Mouse (Mus musculus) midbrain, embryonic 15.5 days (tissue): ENCODE data around the gene Gpc6. TPM values are rescaled to one million over a fixed set of nuclear protein-coding genes. Genes with fewer than 3 reads are reported as not detected.
A peak's percentile ranks its signal among the peaks of the same experiment; 100 is the strongest.

Source experiments
- ATAC-seq: fragments of 200-750 bp; cut with Nextera tagmentation; replicated peaks from 2 replicates; pipeline ENCODE4 v1.8.0; 2017; ENCODE audit warnings: moderate TSS enrichment
- H3K27ac ChIP-seq: fragments of 300-500 bp; sonication (generic); 2 replicates; pipeline ENCODE4 v1.5.1; 2015; ENCODE audit warnings: mild to moderate bottlenecking, inconsistent platforms
- H3K27me3 ChIP-seq: fragments of 300-500 bp; sonication (generic); replicated peaks from 2 replicates; pipeline ENCODE4 v1.6.1; 2015; ENCODE audit warnings: inconsistent platforms
- H3K36me3 ChIP-seq: fragments of 300-500 bp; sonication (generic); replicated peaks from 2 replicates; pipeline ENCODE4 v1.6.1; 2015; ENCODE audit warnings: inconsistent platforms
- H3K4me1 ChIP-seq: fragments of 300-500 bp; sonication (generic); 2 replicates; pipeline ENCODE4 v1.6.1; 2015; ENCODE audit warnings: inconsistent platforms
- H3K4me2 ChIP-seq: fragments of 300-500 bp; sonication (generic); 2 replicates; pipeline ENCODE4 v1.6.1; 2015; ENCODE audit warnings: inconsistent platforms, mild to moderate bottlenecking, moderate library complexity
- H3K4me3 ChIP-seq: fragments of 300-500 bp; sonication (generic); 2 replicates; pipeline ENCODE4 v1.5.1; 2015; ENCODE audit warnings: mild to moderate bottlenecking, inconsistent platforms
- H3K9ac ChIP-seq: fragments of 300-500 bp; sonication (generic); 2 replicates; pipeline ENCODE4 v1.6.1; 2015; ENCODE audit warnings: mild to moderate bottlenecking, inconsistent platforms
- H3K9me3 ChIP-seq: fragments of 300-500 bp; sonication (generic); 2 replicates; pipeline ENCODE4 v1.6.1; 2016; ENCODE audit warnings: inconsistent platforms
- WGBS: fragments of 180-500 bp; shearing (Covaris S2); methylation state at CpG from one replicate; pipeline ENCODE4 v1.1.7; 2015; ENCODE audit warnings: mixed read lengths; 5-methylcytosine and 5-hydroxymethylcytosine counted together
- polyA plus RNA-seq: library from polyadenylated mRNA; unstranded; fragments of >200 nt; fragmentation: Nextera tagmentation; extraction: Ambion mirVana; gene quantifications from 2 replicates; pipeline ENCODE4 v1.2.1, GENCODE M21; 2015

The Gpc6 gene
- polyA plus RNA-seq, 1 experiment from 2014 or later: 21.1 TPM

DNA sequence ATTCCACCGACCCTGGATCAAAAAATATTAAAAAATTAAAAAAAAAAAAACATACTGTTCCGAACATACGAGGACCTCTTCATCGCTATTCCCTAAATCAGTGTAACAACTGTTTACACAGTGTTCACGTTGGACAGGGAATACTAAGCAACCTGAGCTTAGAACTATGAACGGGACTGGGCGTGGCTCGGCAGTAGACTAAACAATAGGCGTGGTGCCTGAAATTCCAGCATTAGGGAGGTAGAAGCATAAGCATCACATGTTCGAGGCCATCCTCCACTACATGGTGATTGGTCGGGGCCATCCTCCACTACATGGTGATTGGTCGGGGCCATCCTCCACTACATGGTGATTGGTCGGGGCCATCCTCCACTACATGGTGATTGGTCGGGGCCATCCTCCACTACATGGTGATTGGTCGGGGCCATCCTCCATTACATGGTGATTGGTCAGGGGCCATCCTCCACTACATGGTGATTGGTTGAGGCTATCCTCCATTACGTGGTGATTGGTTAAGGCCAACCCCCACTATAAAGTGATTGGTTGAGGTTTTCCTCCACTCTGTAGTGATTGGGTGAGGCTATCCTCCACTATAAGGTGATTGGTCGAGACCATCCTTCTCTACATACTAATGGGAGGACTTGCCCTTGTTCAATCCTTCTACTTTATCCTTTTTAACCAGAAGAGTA lies 1007.2 kb downstream of the Gpc6 start:
- Histone ChIP-seq H3K9me3 (no peaks in the 10 kb centered on the region), H3K36me3 (no peaks in the 10 kb centered on the region), H3K4me1 (peaks cover 18% of the 10 kb centered on the region), H3K4me3 (no peak overlapping the region), H3K27me3 (no peaks in the 10 kb centered on the region), H3K27ac (no peak overlapping the region), H3K4me2 (no peak overlapping the region), H3K9ac (no peak overlapping the region)
- 94% methylated on average over 17 of the region's 17 CpGs for WGBS
- ATAC-seq: no peak

DNA sequence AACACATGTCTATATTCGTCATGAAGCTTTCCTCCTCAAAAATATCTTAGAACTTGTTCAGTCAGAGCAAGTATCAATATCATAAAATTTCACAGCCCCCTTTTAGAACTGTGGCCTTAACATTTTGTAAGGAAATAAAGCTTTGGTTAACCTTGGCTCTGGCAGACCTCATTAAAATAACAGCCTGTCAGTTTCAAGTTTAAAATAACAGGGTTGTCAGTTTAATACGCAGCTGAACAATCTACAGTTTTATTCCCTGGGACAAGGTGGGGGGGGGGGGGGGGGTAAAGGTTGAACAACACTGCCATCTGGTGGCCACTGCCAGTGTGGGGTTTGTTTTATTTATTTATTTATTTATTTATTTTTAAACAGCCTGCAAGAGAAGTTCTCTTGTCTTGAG lies 1013.4 kb downstream of the Gpc6 start:
- ATAC-seq: no peak
- no peaks in the 10 kb centered on the region for H3K27me3 ChIP-seq
- H3K4me2 ChIP-seq: no peak overlapping the region
- peaks cover 7% of the 10 kb centered on the region; the same call in 1 of the 2 replicates for H3K4me1 ChIP-seq
- H3K9ac ChIP-seq: no peak overlapping the region
- no peak overlapping the region for H3K27ac ChIP-seq
- H3K36me3 ChIP-seq: no peaks in the 10 kb centered on the region
- H3K9me3 ChIP-seq: no peaks in the 10 kb centered on the region
- no peak overlapping the region for H3K4me3 ChIP-seq
- 19% methylated on average over 2 of the region's 2 CpGs for WGBS

DNA sequence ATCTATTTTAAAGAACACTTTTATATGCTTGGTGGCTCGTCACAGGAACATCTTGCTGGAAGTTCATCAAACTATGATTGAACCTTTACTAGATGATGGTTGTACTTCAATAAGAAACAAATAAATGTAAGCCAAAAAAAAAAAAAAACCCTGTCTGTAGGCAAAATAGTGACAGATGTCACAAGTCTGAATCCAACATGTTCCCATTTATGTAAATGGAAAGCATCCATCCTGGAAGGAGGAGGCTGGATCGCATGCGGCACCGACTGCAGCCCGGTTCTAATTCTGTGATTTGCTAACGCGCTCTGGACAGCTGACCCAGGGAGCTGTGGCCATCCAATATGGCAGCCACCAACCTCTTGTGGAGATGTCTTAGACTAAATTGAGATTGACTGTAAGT lies 1014.4 kb downstream of the Gpc6 start:
- 84% methylated on average over 7 of the region's 7 CpGs for WGBS
- no peak for ATAC-seq
- no peaks in the 10 kb centered on the region for H3K36me3 ChIP-seq

DNA sequence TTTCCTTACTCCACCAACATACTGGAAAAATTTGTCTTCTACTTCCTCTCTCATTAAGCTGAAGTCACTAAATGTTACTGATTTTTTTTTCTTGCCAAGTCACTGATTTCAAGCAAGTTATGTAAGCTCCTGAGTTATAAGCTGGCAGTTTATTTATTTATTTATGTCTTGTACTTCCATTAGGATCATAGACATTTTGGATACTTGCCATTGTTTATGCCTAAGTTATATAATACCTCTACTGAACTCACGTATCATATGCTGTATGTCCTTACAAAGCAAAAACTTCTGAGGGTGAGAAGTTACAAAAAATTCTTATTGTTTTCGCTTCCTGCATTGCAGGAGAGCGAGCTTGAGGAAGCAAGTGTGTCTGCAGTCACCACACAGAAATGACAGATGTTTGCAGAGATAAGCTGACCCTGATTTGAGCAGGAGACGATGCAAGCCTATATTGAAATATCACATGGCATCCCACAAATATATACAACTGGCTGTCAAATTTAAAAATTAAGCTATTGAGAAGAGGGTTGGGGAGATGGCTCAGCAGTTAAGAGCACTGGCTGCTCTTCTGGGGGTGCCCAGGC lies 1020.9 kb downstream of the Gpc6 start:
- Histone ChIP-seq H3K4me1 (no peaks in the 10 kb centered on the region; the same call in 1 of the 2 replicates), H3K9me3 (no peaks in the 10 kb centered on the region), H3K4me2 (no peak overlapping the region), H3K27me3 (no peaks in the 10 kb centered on the region), H3K4me3 (no peak overlapping the region), H3K27ac (no peak overlapping the region), H3K9ac (no peak overlapping the region), H3K36me3 (no peaks in the 10 kb centered on the region)
- WGBS: 91% methylated on average over 4 of the region's 4 CpGs
- ATAC-seq: no peak

More for the DNA sequence above, 1014.4 kb downstream of the Gpc6 start:
- H3K27me3 ChIP-seq: no peaks in the 10 kb centered on the region
- H3K4me2 ChIP-seq: no peak overlapping the region
- no peak overlapping the region for H3K4me3 ChIP-seq
- no peak overlapping the region for H3K27ac ChIP-seq
- no peak overlapping the region for H3K9ac ChIP-seq
- no peaks in the 10 kb centered on the region for H3K9me3 ChIP-seq
- peaks cover 7% of the 10 kb centered on the region; the same call in 1 of the 2 replicates for H3K4me1 ChIP-seq

DNA sequence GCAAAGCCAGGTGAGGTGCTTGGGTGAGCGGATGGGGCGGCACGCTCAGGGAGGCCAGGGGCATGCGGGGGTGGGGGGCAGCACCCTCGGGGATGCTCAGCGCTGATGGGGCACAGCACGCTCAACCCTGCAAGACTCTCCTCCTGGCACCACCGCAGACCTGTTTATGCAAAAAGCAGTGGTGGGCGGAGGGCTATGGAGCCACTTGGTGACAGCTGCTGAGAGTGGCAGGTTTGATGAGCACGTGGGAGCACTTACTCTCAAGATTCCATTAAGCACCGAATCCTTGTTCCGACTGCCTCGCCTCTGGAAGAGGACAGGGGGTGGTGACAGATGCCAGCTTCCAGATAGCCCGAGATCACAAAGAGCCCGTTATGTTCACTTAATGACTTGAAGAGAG lies 1026.2 kb downstream of the Gpc6 start:
- Histone ChIP-seq H3K9me3 (no peaks in the 10 kb centered on the region), H3K27me3 (no peaks in the 10 kb centered on the region), H3K27ac (no peak overlapping the region), H3K4me3 (no peak overlapping the region), H3K4me1 (no peaks in the 10 kb centered on the region; the same call in 1 of the 2 replicates), H3K9ac (no peak overlapping the region), H3K4me2 (no peak overlapping the region), H3K36me3 (no peaks in the 10 kb centered on the region)
- peak; percentile 81 for ATAC-seq
- 70% methylated on average over 15 of the region's 15 CpGs for WGBS

DNA sequence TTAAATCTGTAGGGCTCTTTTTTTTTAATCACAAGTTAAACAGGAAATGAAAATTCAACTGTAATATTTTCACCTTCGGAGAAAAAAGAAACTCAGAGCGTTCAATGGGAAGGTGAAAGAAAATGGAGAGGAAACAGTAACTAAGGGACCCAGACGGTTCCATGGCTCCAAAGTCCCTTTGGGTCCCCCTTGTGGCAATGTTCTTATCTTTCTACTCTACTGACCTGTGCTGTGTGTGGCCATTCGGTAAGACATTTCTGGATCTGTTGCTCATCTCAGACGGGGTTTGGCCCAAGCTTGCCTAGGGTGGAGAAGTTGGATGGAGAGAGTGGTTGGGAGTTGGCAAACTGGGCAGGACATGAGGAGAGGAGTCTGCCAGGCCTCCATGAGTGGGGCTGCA lies 1026.6 kb downstream of the Gpc6 start:
- no peak overlapping the region for H3K27ac ChIP-seq
- no peak overlapping the region for H3K4me3 ChIP-seq
- no peaks in the 10 kb centered on the region; the same call in 1 of the 2 replicates for H3K4me1 ChIP-seq
- no peak overlapping the region for H3K9ac ChIP-seq
- ATAC-seq: no peak; the same call in 1 of the 2 replicates
- H3K27me3 ChIP-seq: no peaks in the 10 kb centered on the region
- H3K36me3 ChIP-seq: no peaks in the 10 kb centered on the region
- no peak overlapping the region for H3K4me2 ChIP-seq
- 62% methylated on average over 5 of the region's 5 CpGs for WGBS
- no peaks in the 10 kb centered on the region for H3K9me3 ChIP-seq

DNA sequence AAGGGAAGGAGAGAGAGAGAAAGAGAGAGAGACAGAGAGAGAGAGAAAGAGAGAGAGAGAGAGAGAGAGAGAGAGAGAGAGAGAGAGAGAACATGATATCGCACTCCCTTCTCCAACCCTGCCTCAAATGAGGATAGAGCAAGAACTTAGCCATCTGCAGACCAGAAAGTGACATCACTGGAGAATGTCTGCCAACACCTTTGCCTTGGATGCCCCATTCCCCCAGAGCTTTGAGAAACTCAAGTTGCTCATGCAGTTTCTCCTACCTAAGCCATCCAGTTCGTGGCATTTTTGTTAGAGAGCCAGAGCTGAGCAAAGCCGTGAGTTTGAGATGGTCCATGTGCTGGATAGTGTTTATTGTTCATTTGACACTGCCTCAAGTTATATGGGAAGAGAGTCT lies 1030.9 kb downstream of the Gpc6 start:
- no peak for ATAC-seq
- Histone ChIP-seq H3K4me2 (no peak overlapping the region), H3K4me3 (no peak overlapping the region), H3K27ac (no peak overlapping the region), H3K27me3 (no peaks in the 10 kb centered on the region), H3K9me3 (no peaks in the 10 kb centered on the region), H3K4me1 (no peaks in the 10 kb centered on the region; the same call in 1 of the 2 replicates), H3K36me3 (no peaks in the 10 kb centered on the region), H3K9ac (no peak overlapping the region)
- WGBS: 89% methylated on average over 3 of the region's 3 CpGs

DNA sequence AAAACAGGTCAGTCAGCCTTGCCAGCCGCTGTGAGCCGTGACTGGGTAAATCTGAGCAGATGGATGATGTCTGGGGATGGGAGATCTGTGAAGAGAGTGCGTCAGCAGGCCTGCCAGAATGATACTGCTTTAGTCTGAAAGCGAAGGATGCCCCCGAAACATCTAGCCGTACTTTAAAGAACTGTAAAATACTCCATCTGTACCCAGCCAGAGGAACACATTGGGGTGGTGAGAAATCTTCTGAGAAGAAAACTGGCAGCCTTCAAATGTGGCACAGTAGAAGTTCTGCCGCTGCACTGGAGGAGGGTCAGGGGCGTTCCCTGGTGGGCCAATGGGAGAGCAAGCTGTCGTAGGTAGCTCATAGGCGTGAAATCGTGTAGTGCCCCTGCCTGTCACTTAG lies 1033.3 kb downstream of the Gpc6 start:
- no peak for ATAC-seq
- H3K4me1 ChIP-seq: no peaks in the 10 kb centered on the region
- no peak overlapping the region for H3K27ac ChIP-seq
- no peaks in the 10 kb centered on the region for H3K9me3 ChIP-seq
- WGBS: 93% methylated on average over 11 of the region's 11 CpGs
- H3K27me3 ChIP-seq: no peaks in the 10 kb centered on the region
- no peak overlapping the region for H3K9ac ChIP-seq
- H3K4me2 ChIP-seq: no peak overlapping the region
- H3K36me3 ChIP-seq: no peaks in the 10 kb centered on the region
- no peak overlapping the region for H3K4me3 ChIP-seq

DNA sequence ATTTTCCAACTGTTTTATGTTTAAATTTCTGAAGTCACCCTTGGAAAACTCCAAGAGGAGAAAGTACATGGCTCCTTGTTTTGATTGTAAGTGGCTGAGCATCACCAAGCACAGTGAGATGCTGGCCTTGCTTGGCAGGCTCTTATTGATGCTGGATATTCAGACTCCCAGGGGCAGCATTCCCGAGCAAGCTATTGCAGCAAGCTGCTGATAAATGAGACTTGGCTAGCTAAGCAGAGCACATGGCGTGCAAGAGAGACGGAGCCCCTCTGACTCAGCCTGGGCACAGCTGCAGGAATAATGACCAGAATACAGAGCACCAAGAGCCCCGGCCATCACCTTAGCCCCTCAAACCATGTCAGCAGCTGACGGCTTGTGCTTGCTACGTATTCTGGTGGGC lies 1036.2 kb downstream of the Gpc6 start:
- peak; percentile 63; the same call in 1 of the 2 replicates for ATAC-seq
- 41% methylated on average over 6 of the region's 6 CpGs for WGBS
- no peak overlapping the region for H3K4me2 ChIP-seq

DNA sequence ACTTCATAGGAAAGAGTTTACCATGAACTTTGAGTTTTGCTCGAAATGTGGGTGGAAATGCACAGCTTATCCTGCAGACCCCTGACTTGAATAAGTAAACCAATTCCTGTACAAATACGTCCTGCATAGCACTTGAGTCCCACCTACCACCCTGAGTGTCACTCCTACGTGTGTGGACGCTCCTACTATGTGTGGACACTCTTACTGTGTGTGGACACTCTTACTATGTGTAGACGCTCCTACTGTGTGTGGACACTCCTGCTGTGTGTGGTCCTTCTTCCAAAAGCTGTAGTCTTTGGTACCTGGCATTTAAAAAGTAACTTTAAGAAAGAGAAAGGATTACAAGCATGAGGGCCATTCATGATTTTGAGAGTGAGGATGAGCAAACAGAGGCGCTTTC lies 1036.7 kb downstream of the Gpc6 start:
- ATAC-seq: no peak
- H3K4me3 ChIP-seq: no peak overlapping the region
- H3K36me3 ChIP-seq: no peaks in the 10 kb centered on the region
- H3K4me1 ChIP-seq: no peaks in the 10 kb centered on the region
- no peaks in the 10 kb centered on the region for H3K9me3 ChIP-seq
- WGBS: 91% methylated on average over 6 of the region's 6 CpGs
- no peak overlapping the region for H3K4me2 ChIP-seq
- no peak overlapping the region for H3K9ac ChIP-seq
- no peaks in the 10 kb centered on the region for H3K27me3 ChIP-seq
- no peak overlapping the region for H3K27ac ChIP-seq

More for the DNA sequence above, 1036.2 kb downstream of the Gpc6 start:
- Histone ChIP-seq H3K4me3 (no peak overlapping the region), H3K4me1 (no peaks in the 10 kb centered on the region), H3K9me3 (no peaks in the 10 kb centered on the region), H3K36me3 (no peaks in the 10 kb centered on the region), H3K27me3 (no peaks in the 10 kb centered on the region), H3K27ac (no peak overlapping the region), H3K9ac (no peak overlapping the region)

DNA sequence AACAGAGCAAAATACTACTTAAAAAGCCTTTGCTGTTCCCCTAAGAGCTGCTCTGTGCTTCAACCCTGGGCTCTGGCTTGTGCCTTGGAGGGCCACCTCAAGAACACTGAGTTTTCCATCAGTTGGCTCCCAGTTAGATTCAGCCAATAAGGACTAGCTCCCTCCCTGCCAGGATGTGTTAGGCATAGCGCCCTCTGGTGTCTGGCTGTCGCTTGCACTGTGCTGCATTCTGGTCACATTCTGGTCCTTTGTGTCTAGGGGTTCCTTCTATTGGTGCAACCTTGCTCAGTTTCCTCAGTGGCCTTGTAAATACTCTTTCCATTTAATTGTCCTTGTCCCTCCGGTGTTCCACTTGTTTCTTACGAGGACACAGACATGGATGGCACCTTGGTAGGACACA lies 1037.3 kb downstream of the Gpc6 start:
- no peaks in the 10 kb centered on the region for H3K9me3 ChIP-seq
- H3K27me3 ChIP-seq: no peaks in the 10 kb centered on the region
- H3K27ac ChIP-seq: no peak overlapping the region
- no peak overlapping the region for H3K4me3 ChIP-seq
- ATAC-seq: no peak
- no peaks in the 10 kb centered on the region for H3K4me1 ChIP-seq
- H3K4me2 ChIP-seq: no peak overlapping the region
- no peaks in the 10 kb centered on the region for H3K36me3 ChIP-seq
- H3K9ac ChIP-seq: no peak overlapping the region
- 59% methylated on average over 4 of the region's 4 CpGs for WGBS

DNA sequence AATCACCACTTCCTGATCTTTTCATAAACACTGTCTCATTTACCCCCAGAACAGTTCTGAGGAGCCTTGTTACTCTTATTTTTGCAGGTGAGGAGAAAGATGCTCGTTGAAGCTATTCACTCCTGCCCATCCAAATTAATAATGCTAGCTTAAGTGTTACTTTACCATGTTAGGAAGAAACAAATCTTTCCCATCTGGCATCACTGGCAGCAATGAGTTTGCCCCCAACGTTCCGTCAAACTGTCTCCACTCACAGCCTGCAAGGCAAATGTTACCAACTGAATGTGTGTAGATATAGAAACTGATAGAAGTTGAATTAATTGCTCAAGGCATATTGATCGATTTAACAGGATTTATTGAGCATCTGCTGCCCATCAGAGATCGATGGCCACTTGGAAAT lies 1047.5 kb downstream of the Gpc6 start:
- ATAC-seq: no peak
- WGBS: 91% methylated on average over 5 of the region's 5 CpGs
- no peak overlapping the region for H3K27ac ChIP-seq

DNA sequence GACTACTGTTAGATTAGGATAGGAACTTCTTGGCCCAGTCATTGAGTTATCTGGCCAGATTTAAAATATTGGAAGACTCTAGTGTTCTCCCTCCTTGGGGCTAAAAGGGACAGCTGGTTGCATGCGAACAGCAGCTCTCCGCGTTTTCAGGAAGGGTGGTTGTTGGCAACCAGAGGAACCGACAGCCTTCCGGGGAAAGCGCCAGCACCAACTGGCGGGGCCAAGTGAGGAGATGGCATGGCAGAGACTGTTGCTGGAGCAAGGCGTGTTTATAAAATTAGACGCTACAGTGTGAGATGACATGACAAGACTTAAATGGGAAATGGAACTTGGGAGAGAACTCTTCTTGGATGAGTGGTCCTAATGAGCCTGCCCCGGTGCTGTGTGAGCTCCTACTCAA lies 1056.4 kb downstream of the Gpc6 start:
- Histone ChIP-seq H3K4me2 (no peak overlapping the region), H3K9ac (no peak overlapping the region), H3K27me3 (no peaks in the 10 kb centered on the region), H3K36me3 (no peaks in the 10 kb centered on the region), H3K9me3 (no peaks in the 10 kb centered on the region), H3K27ac (no peak overlapping the region), H3K4me1 (no peaks in the 10 kb centered on the region), H3K4me3 (no peak overlapping the region)
- no peak for ATAC-seq
- 94% methylated on average over 10 of the region's 10 CpGs for WGBS

More for the DNA sequence above, 1047.5 kb downstream of the Gpc6 start:
- Histone ChIP-seq H3K9ac (no peak overlapping the region), H3K9me3 (no peaks in the 10 kb centered on the region), H3K36me3 (no peaks in the 10 kb centered on the region; the same call in 1 of the 2 replicates), H3K27me3 (no peaks in the 10 kb centered on the region), H3K4me3 (no peak overlapping the region), H3K4me2 (no peak overlapping the region), H3K4me1 (no peaks in the 10 kb centered on the region)
